Mouse (Mus musculus): ENCODE measurements around the gene Omp.

- TF ChIP-seq CTCF (IDR thresholded peaks at IDR 0.05) (no peak), POLR2A (IDR thresholded peaks at IDR 0.05; ENCODE audit: insufficient read depth, low read depth, low read length) (no peak), EP300 (IDR thresholded peaks at IDR 0.05; ENCODE audit: insufficient read depth, low read depth, low read length) (no peak)
These were observed 4.5 kb upstream of the Omp start for GRCm38 (mm10) chr7:98149802-98150201.

All from heart, adult 2 months (tissue).